Mouse (Mus musculus) right cerebral cortex, adult 2 months (tissue): ENCODE data around the gene Gm43302.
"Not testable (repeated sequence)": the region's sequence is repeated elsewhere in the genome, so short reads cannot be mapped to it uniquely, and the experiment has no call there.

ENCODE experiments used
- DNase-seq, 2 experiments: peaks; one replicate each; pipeline ENCODE4 v3.0.0; 2021 to 2022; ENCODE audit warnings: low spot score in 2 of 2

Gm43302 gene

GRCm38 (mm10) chr5:105197915-105198560 is 95.5 kb downstream of the Gm43302 start:
- DNase-seq = not testable (repeated sequence)

GRCm38 (mm10) chr5:105196308-105196707 is 97.2 kb downstream of the Gm43302 start:
- DNase-seq = not testable (repeated sequence)

- DNase-seq = not testable (repeated sequence)
Observed at GRCm38 (mm10) chr5:105192536-105192935, 101.0 kb downstream of the Gm43302 start.

- no peak for DNase-seq
Observed at GRCm38 (mm10) chr5:105181446-105181845, 112.0 kb downstream of the Gm43302 start.
